Mouse (Mus musculus) limb, embryonic 15.5 days (tissue): ENCODE results near the gene Ciapin1. TPM values are rescaled to one million over a fixed set of nuclear protein-coding genes. Genes with fewer than 3 reads are reported as not detected.
A peak's percentile ranks its signal among the peaks of the same experiment; 100 is the strongest.

Source experiments
- ATAC-seq: fragments of 200-750 bp; cut with Nextera tagmentation; 2 replicates; pipeline ENCODE4 v1.8.0; 2017; ENCODE audit warnings: low read depth, moderate TSS enrichment; ENCODE audit not compliant: insufficient number of reproducible peaks, low FRiP score, low TSS enrichment
- H3K27ac ChIP-seq: fragments of 300-500 bp; sonication (generic); 2 replicates; pipeline ENCODE4 v1.5.1; 2015; ENCODE audit warnings: moderate library complexity, mild to moderate bottlenecking, inconsistent platforms
- H3K27me3 ChIP-seq: fragments of 300-500 bp; sonication (generic); 2 replicates; pipeline ENCODE4 v1.6.1; 2015; ENCODE audit warnings: inconsistent platforms
- H3K36me3 ChIP-seq: fragments of 300-500 bp; sonication (generic); 2 replicates; pipeline ENCODE4 v1.6.1; 2015; ENCODE audit warnings: inconsistent platforms
- H3K4me1 ChIP-seq: fragments of 300-500 bp; sonication (generic); 2 replicates; pipeline ENCODE4 v1.6.1; 2015; ENCODE audit warnings: inconsistent platforms
- H3K4me2 ChIP-seq: fragments of 300-500 bp; sonication (generic); 2 replicates; pipeline ENCODE4 v1.6.1; 2015; ENCODE audit warnings: mild to moderate bottlenecking, inconsistent platforms
- H3K4me3 ChIP-seq: fragments of 300-500 bp; sonication (generic); 2 replicates; pipeline ENCODE4 v1.5.1; 2015; ENCODE audit warnings: mild to moderate bottlenecking, inconsistent platforms
- H3K9ac ChIP-seq: fragments of 300-500 bp; sonication (generic); 2 replicates; pipeline ENCODE4 v1.6.1; 2015; ENCODE audit warnings: inconsistent platforms
- H3K9me3 ChIP-seq: fragments of 300-500 bp; sonication (generic); 2 replicates; pipeline ENCODE4 v1.6.1; 2016; ENCODE audit warnings: inconsistent platforms
- WGBS: fragments of 180-500 bp; shearing (Covaris S2); methylation state at CpG from one replicate; pipeline ENCODE4 v1.1.7; 2015; 5-methylcytosine and 5-hydroxymethylcytosine counted together
- polyA plus RNA-seq: library from polyadenylated mRNA; unstranded; fragments of >200 nt; fragmentation: Nextera tagmentation; extraction: Ambion mirVana; gene quantifications from 2 replicates; pipeline ENCODE4 v1.2.1, GENCODE M21; 2015

Ciapin1 gene
- polyA plus RNA-seq, 1 experiment from 2014 or later: 82.8 TPM

GRCm38 (mm10) chr8:94802375-94802774 lies 35.8 kb downstream of the Ciapin1 start:
- no peaks in the 10 kb centered on the region for H3K27me3 ChIP-seq
- H3K4me1 ChIP-seq: peaks cover 3% of the 10 kb centered on the region
- H3K27ac ChIP-seq: no peak overlapping the region
- no peak overlapping the region for H3K9ac ChIP-seq
- H3K9me3 ChIP-seq: no peaks in the 10 kb centered on the region
- no peak overlapping the region for H3K4me3 ChIP-seq
- ATAC-seq: no peak
- H3K36me3 ChIP-seq: no peaks in the 10 kb centered on the region
- WGBS: 67% methylated on average over 4 of the region's 4 CpGs
- no peak overlapping the region for H3K4me2 ChIP-seq

GRCm38 (mm10) chr8:94801293-94802095 lies 36.7 kb downstream of the Ciapin1 start:
- no peak overlapping the region for H3K27ac ChIP-seq
- no peaks in the 10 kb centered on the region for H3K36me3 ChIP-seq
- no peak overlapping the region for H3K4me3 ChIP-seq
- 40% methylated on average over 14 of the region's 14 CpGs for WGBS
- no peaks in the 10 kb centered on the region for H3K9me3 ChIP-seq
- no peak for ATAC-seq
- H3K9ac ChIP-seq: no peak overlapping the region
- H3K4me2 ChIP-seq: no peak overlapping the region
- peaks cover 3% of the 10 kb centered on the region for H3K4me1 ChIP-seq
- no peaks in the 10 kb centered on the region for H3K27me3 ChIP-seq

- Histone ChIP-seq H3K36me3 (no peaks in the 10 kb centered on the region), H3K27ac (no peak overlapping the region), H3K4me3 (no peak overlapping the region), H3K9me3 (no peaks in the 10 kb centered on the region), H3K4me2 (no peak overlapping the region), H3K9ac (no peak overlapping the region), H3K27me3 (no peaks in the 10 kb centered on the region), H3K4me1 (peaks cover 3% of the 10 kb centered on the region)
- ATAC-seq: no peak
- 61% methylated on average over 7 of the region's 7 CpGs for WGBS
These were observed 37.7 kb downstream of the Ciapin1 start for GRCm38 (mm10) chr8:94800278-94800968.

GRCm38 (mm10) chr8:94794782-94795181 lies 43.4 kb downstream of the Ciapin1 start:
- Histone ChIP-seq H3K4me1 (no peaks in the 10 kb centered on the region), H3K9me3 (no peaks in the 10 kb centered on the region), H3K27me3 (no peaks in the 10 kb centered on the region), H3K36me3 (no peaks in the 10 kb centered on the region), H3K4me3 (no peak overlapping the region), H3K4me2 (no peak overlapping the region), H3K9ac (no peak overlapping the region), H3K27ac (no peak overlapping the region)
- ATAC-seq: no peak
- 91% methylated on average over 2 of the region's 2 CpGs for WGBS

GRCm38 (mm10) chr8:94794368-94794767 lies 43.8 kb downstream of the Ciapin1 start:
- H3K36me3 ChIP-seq: no peaks in the 10 kb centered on the region
- no peak overlapping the region for H3K4me3 ChIP-seq
- H3K4me1 ChIP-seq: no peaks in the 10 kb centered on the region
- WGBS: 84% methylated on average over 4 of the region's 4 CpGs
- no peak overlapping the region for H3K9ac ChIP-seq
- H3K27ac ChIP-seq: no peak overlapping the region
- H3K9me3 ChIP-seq: no peaks in the 10 kb centered on the region
- no peak for ATAC-seq
- no peak overlapping the region for H3K4me2 ChIP-seq
- no peaks in the 10 kb centered on the region for H3K27me3 ChIP-seq

- Histone ChIP-seq H3K4me2 (no peak overlapping the region), H3K27me3 (no peaks in the 10 kb centered on the region), H3K36me3 (no peaks in the 10 kb centered on the region), H3K9ac (no peak overlapping the region), H3K4me3 (no peak overlapping the region), H3K9me3 (no peaks in the 10 kb centered on the region), H3K4me1 (peaks cover 14% of the 10 kb centered on the region), H3K27ac (no peak overlapping the region)
- no peak for ATAC-seq
- 70% methylated on average over 10 of the region's 10 CpGs for WGBS
These were observed 48.8 kb downstream of the Ciapin1 start for GRCm38 (mm10) chr8:94789256-94789955.

GRCm38 (mm10) chr8:94787524-94788501 lies 50.3 kb downstream of the Ciapin1 start:
- H3K27ac ChIP-seq: no peak overlapping the region
- peak; percentile 27; the same call in 1 of the 2 replicates for ATAC-seq
- H3K9me3 ChIP-seq: no peaks in the 10 kb centered on the region
- WGBS: 36% methylated on average over 15 of the region's 15 CpGs
- H3K27me3 ChIP-seq: no peaks in the 10 kb centered on the region
- no peak overlapping the region for H3K9ac ChIP-seq
- H3K36me3 ChIP-seq: no peaks in the 10 kb centered on the region
- H3K4me1 ChIP-seq: peaks cover 14% of the 10 kb centered on the region
- H3K4me2 ChIP-seq: no peak overlapping the region
- H3K4me3 ChIP-seq: no peak overlapping the region

- Histone ChIP-seq H3K9me3 (no peaks in the 10 kb centered on the region), H3K4me3 (no peak overlapping the region), H3K27ac (no peak overlapping the region), H3K36me3 (no peaks in the 10 kb centered on the region), H3K4me2 (no peak overlapping the region), H3K27me3 (no peaks in the 10 kb centered on the region), H3K4me1 (peaks cover 22% of the 10 kb centered on the region), H3K9ac (no peak overlapping the region)
- WGBS: 65% methylated on average over 6 of the region's 6 CpGs
- no peak for ATAC-seq
These were observed 52.1 kb downstream of the Ciapin1 start for GRCm38 (mm10) chr8:94785995-94786595.

- ATAC-seq: no peak
- Histone ChIP-seq H3K4me2 (no peak overlapping the region), H3K9me3 (no peaks in the 10 kb centered on the region), H3K27me3 (no peaks in the 10 kb centered on the region), H3K27ac (no peak overlapping the region), H3K36me3 (no peaks in the 10 kb centered on the region), H3K9ac (no peak overlapping the region), H3K4me3 (no peak overlapping the region), H3K4me1 (peaks cover 22% of the 10 kb centered on the region)
- 52% methylated on average over 12 of the region's 12 CpGs for WGBS
These were observed 52.7 kb downstream of the Ciapin1 start for GRCm38 (mm10) chr8:94785247-94785985.

GRCm38 (mm10) chr8:94783890-94784289 lies 54.3 kb downstream of the Ciapin1 start:
- Histone ChIP-seq H3K9ac (no peak overlapping the region), H3K36me3 (no peaks in the 10 kb centered on the region), H3K9me3 (no peaks in the 10 kb centered on the region), H3K27ac (no peak overlapping the region), H3K27me3 (no peaks in the 10 kb centered on the region), H3K4me3 (no peak overlapping the region), H3K4me2 (no peak overlapping the region), H3K4me1 (peaks cover 26% of the 10 kb centered on the region)
- WGBS: 59% methylated on average over 4 of the region's 4 CpGs
- ATAC-seq: no peak
